Mouse (Mus musculus): ENCODE measurements at regions not wholly inside any gene's neighbourhood (a gene's known extent, or its start where the extent isn't known, plus 50 kb on each side); places are given as distances from the start of the nearest gene placed in this dataset.
"Not testable (repeated sequence)": the region's sequence is repeated elsewhere in the genome, so short reads cannot be mapped to it uniquely, and the experiment has no call there.

DNA sequence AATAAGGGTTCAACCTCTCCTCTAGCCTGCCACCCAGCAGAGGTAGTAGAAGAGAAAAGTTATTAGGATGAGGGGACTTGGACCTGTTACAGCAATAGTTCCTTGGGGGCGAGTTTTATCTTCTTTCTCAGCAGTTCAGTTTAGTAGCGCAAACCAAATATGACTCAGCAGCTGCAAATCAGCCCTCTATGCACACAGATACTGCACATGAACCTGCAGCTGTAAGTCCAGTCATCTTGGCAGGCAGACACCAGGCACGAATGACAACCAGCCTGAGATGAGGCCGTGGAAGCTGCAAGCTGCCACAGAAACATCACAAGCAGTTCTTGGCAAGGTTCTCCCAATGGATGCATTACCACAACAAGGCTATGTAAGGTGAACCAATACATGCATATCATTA is 327.0 kb upstream of the Akr1e1 start:
- no peak for DNase-seq (ENCODE audit: extremely low spot score in 1 of 2, low spot score in 1 of 2)

DNA sequence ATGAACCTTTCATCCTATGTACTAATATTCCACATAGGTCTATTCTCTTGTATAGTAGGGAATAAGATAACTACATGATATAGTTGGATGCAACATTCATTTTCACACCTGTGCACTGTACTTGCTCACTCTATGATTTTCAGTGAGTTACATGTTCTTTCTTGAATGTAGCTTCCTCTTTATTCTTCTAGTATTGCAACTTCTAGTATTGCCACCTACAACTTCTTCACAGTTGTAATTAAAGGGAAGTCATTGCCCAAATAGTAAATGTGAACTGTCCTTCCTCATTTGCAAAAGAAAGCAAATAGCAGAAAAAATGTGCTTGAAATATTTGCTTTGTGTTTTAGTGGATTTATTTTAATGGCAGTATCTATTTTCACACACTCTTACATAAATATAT is 330.9 kb upstream of the Akr1e1 start:
- no peak for DNase-seq (ENCODE audit: extremely low spot score in 1 of 2, low spot score in 1 of 2)

DNA sequence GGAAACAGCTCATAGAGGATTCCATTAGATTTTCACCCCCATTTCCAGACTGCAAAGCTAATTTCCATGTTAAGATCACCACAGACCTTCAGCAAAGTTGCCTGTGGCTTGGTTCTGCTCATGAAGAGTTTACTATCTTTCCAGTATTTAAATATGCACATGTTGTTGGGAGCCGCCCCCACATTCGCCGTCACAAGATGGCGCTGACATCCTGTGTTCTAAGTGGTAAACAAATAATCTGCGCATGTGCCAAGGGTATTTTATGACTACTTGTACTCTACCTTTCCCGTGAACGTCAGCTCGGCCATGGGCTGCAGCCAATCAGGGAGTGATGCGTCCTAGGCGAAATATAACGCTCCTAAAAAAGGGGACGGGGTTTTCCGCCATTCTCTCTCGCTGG is 333.5 kb upstream of the Akr1e1 start:
- peak in 1 of 2 experiments; percentile 26 for DNase-seq (ENCODE audit: extremely low spot score in 1 of 2, low spot score in 1 of 2)

DNA sequence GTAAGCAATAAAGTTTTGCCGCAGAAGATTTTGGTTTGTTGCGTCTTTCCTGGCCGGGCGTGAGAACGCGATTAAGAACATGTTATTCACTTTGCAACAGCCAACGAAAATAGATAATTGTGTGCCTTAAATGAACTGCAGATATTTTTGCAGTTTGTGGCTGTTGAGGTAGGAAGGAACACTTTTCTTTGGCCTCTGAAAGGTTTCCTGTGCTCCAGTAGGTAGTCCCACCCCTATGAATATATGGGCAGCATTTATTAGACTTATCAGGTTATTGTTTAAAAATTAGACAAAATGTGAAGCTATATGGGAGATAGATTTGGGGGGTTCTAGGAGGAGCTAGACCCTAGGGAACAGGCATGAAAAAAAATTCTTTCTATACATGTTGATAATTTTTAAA is 334.1 kb upstream of the Akr1e1 start:
- no peak for DNase-seq (ENCODE audit: extremely low spot score in 1 of 2, low spot score in 1 of 2)

DNA sequence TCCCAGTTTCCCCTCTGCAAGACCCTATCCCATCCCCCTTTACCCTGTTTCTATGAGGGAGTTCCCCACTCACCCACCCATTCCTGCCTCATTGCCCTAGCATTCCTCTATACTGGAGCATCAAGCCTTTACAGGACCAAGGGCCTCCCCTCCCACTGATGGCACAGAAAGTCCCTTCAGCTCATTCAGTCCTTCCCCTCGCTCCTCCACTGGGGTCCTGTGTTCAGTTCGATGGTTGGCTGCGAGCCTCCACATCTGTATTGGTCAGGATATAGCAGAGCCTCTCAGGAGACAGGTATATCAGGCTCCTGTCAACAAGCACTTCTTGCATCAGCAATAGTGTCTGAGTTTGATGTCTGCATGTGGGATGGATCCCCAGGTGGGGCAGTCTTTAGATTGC is 346.4 kb upstream of the Akr1e1 start:
- DNase-seq (ENCODE audit: extremely low spot score in 1 of 2, low spot score in 1 of 2): no peak

DNA sequence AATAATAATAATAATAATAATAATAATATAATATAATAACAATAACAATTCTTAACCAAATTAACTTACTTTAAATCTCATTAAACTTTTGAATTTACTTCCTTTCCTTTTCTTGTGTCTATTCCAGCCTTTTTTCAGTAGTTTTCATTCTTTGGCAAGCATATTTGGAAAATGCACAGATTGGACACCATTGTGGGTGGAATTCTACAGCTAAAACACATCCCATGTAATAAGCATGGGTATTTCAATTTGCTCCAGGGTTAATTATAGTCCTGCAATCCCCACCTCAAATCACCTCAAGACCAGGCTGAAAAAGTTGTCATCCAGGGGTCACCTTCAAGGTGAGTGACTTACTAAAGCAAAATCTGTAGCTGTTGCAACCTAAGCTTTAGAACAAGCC is 355.9 kb upstream of the Akr1e1 start:
- peak in 1 of 2 experiments; percentile 19 for DNase-seq (ENCODE audit: extremely low spot score in 1 of 2, low spot score in 1 of 2)

DNA sequence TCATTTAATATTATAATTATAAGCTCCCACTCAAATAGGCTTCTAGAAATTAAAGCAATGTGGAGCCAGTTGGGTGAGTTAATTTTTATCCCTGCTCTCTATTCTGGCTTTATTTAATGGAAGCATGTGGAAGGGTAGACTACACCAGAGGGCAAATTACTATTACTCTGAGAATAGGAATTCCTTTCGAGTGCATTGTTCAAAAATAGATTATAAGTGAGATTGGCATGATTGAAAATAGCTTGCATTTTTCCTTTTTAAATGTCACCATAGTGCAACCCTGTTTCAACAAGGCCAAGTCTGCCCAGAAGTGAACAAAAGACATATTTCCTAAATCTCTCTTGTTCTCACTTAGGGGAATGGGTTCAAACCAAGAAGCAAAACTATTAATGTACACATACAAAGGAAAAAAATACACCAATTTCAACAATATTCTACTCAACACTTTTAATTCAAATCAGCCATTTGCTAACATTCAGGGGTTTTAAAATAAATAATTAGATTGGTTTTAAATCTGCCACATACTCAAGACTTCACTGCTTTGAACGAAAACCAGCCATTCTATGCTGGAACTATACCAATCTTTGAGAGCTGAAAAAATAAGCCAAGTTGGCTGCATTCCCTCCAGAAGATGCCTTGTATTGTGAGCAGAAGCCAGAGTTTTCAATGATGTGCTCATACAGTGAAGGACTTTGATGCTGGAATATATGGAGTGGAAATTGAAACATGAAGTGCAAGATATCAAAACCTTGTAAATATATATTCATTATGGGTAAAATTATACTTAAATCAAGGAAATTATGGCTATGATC is 361.3 kb upstream of the Akr1e1 start:
- peak in 1 of 2 experiments; percentile 50 for DNase-seq (ENCODE audit: extremely low spot score in 1 of 2, low spot score in 1 of 2)

DNA sequence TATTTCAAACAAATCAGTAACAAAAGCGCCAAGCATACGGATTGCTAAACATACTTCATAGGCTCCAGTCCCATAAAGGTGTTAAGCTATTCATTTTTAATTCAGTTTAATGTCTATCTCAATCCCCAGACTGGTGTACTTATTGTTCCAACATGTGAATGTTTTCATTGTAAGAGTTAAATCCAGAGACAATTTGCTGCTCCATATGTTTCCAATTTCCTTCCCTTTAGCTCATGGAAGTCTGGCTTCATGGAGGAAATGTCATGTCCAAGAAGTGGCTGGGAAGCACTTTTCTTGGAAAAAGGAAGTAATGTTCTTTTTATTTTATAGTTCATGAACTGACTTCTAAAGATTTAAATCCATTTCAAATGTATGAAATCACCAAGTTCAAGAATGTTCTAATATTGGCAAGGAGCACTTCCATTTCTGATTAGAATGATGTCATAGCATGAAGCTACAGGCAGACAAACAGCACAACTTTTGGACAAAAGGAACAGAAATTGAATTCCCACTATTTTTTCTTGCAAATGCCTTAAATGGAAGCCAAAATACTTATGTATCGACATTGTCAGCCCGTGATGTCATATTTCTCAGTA is 362.6 kb upstream of the Akr1e1 start:
- DNase-seq (ENCODE audit: extremely low spot score in 1 of 2, low spot score in 1 of 2): no peak

DNA sequence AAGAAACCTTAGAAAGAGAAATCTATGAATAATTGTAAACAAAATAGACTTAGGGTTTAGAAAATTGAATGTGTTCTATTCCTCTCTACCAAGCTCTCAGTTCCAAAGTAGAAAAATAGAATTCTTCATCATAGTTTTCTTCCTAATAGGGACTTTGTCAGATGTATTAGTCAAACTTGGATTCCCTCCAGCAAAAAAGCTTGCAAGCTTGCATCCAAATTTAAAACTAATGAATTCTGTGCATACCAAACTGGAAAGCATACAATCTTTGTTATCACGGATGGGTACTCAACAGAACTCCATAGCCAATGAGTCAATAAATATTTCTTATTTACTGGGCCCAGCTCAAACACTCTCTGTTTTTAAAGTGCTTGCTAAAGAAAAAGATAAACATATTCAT is 383.9 kb upstream of the Akr1e1 start:
- DNase-seq (ENCODE audit: extremely low spot score in 1 of 2, low spot score in 1 of 2): peak in 1 of 2 experiments; percentile 9

DNA sequence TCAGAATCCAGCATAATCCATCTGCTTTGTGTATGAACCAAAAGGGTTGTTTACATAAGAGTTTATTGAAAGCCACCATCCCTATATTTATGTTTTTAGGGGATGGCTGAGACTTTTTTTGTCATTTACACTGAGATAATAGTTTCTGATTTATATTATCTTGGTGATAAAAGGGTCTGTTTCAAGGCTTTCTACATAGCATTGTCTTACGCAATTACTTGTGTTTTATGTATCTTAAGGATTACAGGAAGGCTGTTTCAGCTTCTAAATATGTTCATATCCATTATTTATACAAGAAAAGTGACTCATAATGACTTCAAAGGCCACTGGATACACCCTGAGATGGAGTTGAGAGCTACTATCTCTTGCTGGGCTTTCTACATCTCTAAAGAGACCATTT is 399.3 kb upstream of the Akr1e1 start:
- no peak for DNase-seq (ENCODE audit: extremely low spot score in 1 of 2, low spot score in 1 of 2)

DNA sequence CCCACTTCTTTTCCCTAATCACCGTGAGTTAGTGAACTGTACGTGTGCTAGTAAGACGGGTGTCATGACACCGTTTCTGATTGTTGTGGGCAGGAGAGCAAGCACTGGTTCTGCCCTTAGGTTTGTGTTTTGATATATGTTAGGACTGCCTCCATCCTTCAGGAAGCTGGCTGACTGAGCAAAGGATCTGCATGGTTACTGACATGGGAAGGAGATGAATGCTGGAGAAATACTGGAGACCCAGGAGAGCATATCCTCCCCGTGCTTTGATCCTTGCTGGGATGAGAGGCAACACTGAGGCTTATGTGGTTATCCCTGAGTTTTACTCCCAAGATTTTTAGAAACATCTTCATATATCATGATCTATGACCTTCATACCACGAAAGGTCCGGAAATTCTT is 413.5 kb upstream of the Akr1e1 start:
- no peak for DNase-seq (ENCODE audit: extremely low spot score in 1 of 2, low spot score in 1 of 2)

DNA sequence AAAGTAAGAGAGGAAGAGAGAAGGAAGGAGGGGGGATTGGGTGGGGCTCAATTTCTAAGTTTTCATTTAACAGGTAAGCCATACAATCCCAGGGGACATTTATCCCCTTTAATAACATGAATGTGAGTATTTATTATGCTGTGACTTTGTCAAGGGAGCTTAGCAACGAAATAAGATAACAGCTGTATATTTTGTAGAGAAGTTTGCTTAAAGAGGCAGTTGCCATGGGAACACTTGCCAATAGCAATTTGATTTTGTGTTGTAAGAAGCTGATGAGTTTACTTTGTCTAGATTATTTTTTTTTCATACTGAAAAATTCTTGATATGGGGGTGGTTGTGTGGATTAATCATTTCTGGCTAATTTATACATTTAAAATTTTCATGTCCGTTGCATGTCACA is 450.9 kb upstream of the Akr1e1 start:
- peak in 1 of 2 experiments; percentile 2 for DNase-seq (ENCODE audit: extremely low spot score in 1 of 2, low spot score in 1 of 2)

DNA sequence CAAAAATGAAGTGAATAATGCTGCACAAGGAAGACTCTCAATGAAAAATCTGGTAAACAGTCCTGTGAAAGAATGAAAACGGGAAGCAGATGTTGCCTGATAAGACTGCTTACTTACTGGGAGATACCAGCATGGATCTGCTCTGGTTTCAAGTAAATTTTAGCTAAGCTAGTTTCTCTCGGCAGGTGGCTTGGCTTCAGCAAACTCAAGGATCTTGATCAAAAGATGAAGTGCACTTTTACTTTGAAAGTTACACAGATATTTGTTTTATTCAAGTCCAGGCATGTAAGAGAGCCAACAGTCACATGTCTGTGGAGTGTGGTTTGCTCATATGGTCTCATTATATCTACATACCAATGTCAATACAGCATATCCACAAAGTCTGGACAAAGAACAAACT is 451.5 kb upstream of the Akr1e1 start:
- no peak for DNase-seq (ENCODE audit: extremely low spot score in 1 of 2, low spot score in 1 of 2)

DNA sequence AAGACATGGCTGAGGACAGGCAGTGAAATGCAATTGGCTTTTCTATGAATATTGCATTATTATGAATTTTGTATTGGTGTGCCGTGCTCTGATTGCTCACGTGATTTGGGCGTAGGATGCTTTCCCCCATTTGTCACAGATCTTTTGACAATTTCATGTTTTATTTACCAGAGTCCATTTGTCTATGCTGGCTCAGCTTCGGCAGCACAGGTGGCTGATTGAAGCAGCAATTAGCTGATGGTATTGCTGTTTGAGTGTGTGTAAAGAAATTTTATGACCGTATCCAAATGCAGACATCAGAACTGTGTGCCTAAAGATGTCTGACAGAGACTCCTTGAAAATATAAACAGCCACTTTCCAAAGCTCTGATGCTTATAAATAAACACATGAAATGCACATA is 498.5 kb upstream of the Akr1e1 start:
- DNase-seq (ENCODE audit: extremely low spot score in 1 of 2, low spot score in 1 of 2): no peak

DNA sequence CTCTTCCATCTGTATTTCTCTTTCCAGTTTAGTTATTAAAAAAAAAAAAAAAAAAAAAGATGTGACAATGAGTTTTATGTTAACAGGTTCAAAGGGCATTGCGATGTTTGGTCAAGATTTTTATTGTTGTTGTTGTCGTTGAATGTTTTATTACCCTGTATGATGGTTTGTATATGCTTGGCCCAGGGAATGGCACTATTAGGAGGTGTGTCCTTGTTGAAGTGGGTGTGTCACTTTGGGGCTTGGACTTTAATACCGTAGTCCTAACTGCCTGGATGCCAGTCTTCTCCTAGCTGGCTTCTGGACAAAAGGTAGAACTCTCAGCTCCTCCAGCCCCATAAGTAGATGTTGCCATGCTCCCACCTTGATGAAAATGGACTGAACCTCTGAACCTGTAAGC is 545.9 kb upstream of the Akr1e1 start:
- no peak for DNase-seq (ENCODE audit: extremely low spot score in 1 of 2, low spot score in 1 of 2)

DNA sequence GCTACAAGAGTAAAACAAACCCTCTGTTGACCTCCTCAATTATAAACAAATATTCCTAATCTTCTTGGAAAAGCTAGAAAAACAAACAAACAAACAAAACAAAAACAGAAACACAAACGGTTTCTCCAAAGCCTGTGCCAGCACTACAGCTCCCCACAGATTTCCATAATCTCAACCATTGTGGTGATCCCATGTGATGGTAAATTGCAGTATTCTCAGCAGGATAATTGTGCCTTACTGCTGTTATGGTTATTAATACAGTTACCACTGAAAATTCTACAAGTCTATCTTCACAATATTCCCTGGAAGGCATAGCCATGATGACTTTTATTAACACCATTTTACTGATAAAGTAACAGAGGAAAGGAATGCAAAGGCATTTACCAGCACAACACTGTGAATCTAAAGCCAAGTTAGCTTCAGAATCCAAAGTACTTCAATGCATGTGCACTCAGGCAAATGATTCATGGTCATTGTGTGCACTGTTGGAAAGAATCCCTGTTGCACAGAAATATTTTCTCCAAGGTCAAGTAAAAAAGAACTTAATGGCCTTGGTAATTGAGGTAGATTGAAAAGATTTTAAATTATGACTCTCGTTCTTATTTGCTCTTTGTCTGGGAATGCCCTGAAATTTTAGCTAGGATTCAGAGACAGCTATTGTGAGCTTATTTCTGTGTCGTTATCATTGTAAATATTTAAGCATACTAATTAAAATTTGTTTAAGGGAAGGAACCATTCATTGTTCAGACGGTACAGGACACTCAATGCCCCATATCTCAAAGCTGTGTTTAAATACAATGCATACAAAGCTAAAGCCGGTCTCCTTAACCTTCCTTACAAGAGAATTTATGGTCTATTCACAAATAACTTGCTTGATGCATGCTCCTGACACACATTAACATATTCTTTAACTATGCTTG is 551.1 kb upstream of the Akr1e1 start:
- DNase-seq (ENCODE audit: extremely low spot score in 1 of 2, low spot score in 1 of 2): no peak

DNA sequence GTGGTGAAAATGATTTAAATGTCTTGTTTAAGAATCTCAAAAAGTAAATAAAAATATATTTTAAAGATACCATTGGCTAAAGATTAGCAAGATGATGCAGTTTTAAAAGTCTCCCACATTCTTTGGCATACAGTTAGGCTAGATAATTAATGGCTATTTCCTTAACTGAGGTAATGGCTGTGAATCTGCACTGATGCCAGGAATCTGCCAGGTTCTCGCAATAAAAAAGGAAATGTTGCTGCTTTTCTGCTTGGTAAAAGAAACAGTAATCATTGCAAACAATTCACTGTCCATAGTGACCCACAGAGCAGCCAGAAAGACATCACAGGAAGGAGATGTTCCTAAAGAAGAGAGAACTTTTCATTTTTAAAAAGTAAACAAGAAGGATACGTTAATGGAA is 557.7 kb upstream of the Akr1e1 start:
- DNase-seq (ENCODE audit: extremely low spot score in 1 of 2, low spot score in 1 of 2): no peak

DNA sequence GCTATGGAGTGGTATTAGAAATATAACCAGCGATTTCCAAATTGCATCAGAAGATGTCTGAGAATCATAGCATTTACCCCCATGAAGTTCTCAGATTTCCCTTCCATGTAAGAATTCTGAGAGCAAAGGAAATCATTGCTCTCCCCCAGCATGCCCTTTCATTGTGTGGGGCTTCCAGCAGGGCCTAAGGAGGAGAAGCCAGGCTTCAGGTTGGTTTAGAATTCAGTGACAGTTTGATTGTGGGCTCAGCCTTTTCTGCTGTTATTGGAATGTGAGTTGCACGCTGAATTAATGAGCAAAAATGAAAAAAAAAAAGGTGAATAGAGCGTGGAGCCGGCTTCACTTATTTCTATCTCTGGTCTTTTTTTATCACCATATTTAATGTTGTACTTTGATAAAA is 570.0 kb upstream of the Akr1e1 start:
- no peak for DNase-seq (ENCODE audit: extremely low spot score in 1 of 2, low spot score in 1 of 2)

DNA sequence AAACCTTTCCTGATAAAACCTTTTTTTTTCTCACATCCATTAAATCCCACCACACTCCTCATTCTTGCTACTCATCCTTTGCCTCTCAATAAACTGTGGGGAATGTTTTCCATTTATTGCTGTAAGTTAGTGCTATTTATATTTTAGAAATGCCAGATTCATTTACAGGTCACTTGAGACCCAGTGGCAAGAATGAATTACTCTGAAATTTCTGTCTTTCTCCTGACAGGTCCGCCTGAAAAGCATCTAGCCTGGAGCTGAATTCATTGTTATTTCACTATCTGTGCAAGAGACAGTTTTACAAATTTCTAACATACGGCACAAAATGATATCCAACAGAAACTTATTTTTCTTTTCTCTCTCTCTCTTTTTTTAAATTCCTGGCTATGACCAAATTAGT is 570.6 kb upstream of the Akr1e1 start:
- no peak for DNase-seq (ENCODE audit: extremely low spot score in 1 of 2, low spot score in 1 of 2)

DNA sequence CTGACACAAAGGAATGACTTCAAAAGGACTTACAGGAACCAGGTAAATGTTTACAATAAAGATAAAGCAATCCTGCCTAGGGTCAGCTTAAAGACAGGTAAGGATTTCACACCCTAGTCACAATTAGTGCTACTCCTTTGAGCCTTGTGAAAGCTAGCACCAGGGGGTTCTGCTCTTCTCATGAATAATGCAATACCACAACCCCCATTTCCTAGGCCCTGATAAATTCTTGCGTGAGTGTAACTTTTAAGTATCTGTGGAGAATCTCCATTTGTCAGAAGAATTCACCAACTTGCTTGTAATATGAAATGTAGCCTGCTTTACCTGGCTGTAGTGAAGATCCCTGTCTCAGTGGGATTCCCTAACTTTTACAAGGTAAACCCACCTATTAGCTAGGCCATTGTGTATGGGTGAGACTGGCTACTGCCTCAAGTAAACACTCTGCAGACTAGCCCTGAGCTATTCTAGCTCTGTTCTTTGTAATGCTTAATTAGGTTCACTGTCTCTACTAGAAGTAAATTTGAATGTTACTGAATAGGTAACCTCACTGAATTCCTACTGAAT is 576.3 kb upstream of the Akr1e1 start:
- DNase-seq (ENCODE audit: extremely low spot score in 1 of 2, low spot score in 1 of 2): not testable (repeated sequence)

DNA sequence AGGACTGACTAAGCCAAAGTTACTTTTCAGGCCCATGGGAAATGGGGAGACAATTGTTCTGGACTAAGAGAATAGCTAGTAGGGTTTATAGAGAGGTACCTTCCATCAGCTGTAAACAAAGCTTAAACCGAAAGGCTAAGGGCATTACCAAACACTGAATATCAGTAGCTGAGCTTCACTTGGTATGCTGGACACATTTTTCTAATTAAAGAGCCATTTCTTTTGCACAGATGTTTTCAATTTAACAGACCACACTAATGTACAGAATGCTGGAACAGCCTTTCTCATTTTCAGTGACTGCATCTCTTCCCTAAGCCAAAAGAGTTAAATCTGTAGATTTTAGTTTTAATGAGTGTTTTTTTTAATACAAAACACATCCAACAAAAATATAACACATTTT is 593.8 kb upstream of the Akr1e1 start:
- no peak for DNase-seq (ENCODE audit: extremely low spot score in 1 of 2, low spot score in 1 of 2)

All from frontal cortex, adult 2 months (tissue).